Mouse (Mus musculus) midbrain, embryonic 16.5 days (tissue): ENCODE measurements at regions not wholly inside any gene's neighbourhood (a gene's known extent, or its start where the extent isn't known, plus 50 kb on each side); places are given as distances from the start of the nearest gene placed in this dataset.
"Not testable (repeated sequence)": the region's sequence is repeated elsewhere in the genome, so short reads cannot be mapped to it uniquely, and the experiment has no call there.

Experiments
- ATAC-seq: fragments of 200-750 bp; cut with Nextera tagmentation; 2 replicates; pipeline ENCODE4 v1.8.0; 2017; ENCODE audit warnings: moderate TSS enrichment
- H3K27ac ChIP-seq: fragments of 300-500 bp; sonication (generic); 2 replicates; pipeline ENCODE4 v1.5.1; 2014; ENCODE audit warnings: mild to moderate bottlenecking, low read length, mixed read lengths
- H3K27me3 ChIP-seq: fragments of 300-500 bp; sonication (generic); 2 replicates; pipeline ENCODE4 v1.6.1; 2014; ENCODE audit warnings: low read depth, low read length, mixed read lengths; ENCODE audit not compliant: control insufficient read depth, insufficient read depth
- H3K36me3 ChIP-seq: fragments of 300-500 bp; sonication (generic); 2 replicates; pipeline ENCODE4 v1.6.1; 2014; ENCODE audit warnings: mild to moderate bottlenecking, low read length, moderate library complexity, mixed read lengths; ENCODE audit not compliant: control insufficient read depth, insufficient read depth
- H3K4me1 ChIP-seq: fragments of 300-500 bp; sonication (generic); 2 replicates; pipeline ENCODE4 v1.6.1; 2014; ENCODE audit warnings: mild to moderate bottlenecking, low read length, mixed read lengths; ENCODE audit not compliant: control insufficient read depth, insufficient read depth
- H3K4me2 ChIP-seq: fragments of 300-500 bp; sonication (generic); 2 replicates; pipeline ENCODE4 v1.6.1; 2014; ENCODE audit warnings: mild to moderate bottlenecking, low read length, mixed read lengths
- H3K4me3 ChIP-seq: fragments of 300-500 bp; sonication (generic); 2 replicates; pipeline ENCODE4 v1.5.1; 2014; ENCODE audit warnings: low read depth, mild to moderate bottlenecking, low read length, moderate library complexity, mixed read lengths
- H3K9ac ChIP-seq: fragments of 300-500 bp; sonication (generic); 2 replicates; pipeline ENCODE4 v1.6.1; 2014; ENCODE audit warnings: low read depth, low read length, mixed read lengths
- H3K9me3 ChIP-seq: fragments of 300-500 bp; sonication (generic); replicated peaks from 2 replicates; pipeline ENCODE4 v1.6.1; 2014; ENCODE audit warnings: mild to moderate bottlenecking, low read length, mixed read lengths; ENCODE audit not compliant: control insufficient read depth, poor library complexity, severe bottlenecking
- WGBS: fragments of 180-500 bp; shearing (Covaris S2); extraction: QIAGEN DNeasy Blood & Tissue Kit; methylation state at CpG from one replicate; pipeline ENCODE4 v1.1.7; 2014; 5-methylcytosine and 5-hydroxymethylcytosine counted together

DNA sequence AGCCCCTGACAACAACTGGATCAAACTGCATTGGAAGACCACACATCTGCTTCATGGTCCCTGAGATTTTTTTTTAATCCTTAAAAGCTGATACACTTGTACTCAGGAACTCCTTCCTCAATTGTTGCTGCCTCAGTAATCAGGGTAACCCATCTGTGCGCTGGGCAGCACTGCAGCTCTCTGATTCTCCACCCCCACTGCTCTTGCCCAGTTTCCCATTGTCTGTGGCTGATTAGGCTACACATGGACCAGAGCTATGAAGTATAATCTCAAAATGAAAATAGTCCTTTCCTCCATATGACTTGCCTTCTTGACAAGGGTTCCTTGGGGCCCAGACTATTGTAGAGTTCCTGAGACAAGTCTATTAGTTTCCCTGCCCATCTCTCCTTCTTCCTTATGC, 251.5 kb downstream of the Pten start:
- Histone ChIP-seq H3K27me3 (no peaks in the 10 kb centered on the region), H3K36me3 (no peaks in the 10 kb centered on the region), H3K27ac (no peak overlapping the region), H3K9ac (no peak overlapping the region), H3K4me1 (no peaks in the 10 kb centered on the region), H3K9me3 (no peaks in the 10 kb centered on the region), H3K4me3 (no peak overlapping the region), H3K4me2 (no peak overlapping the region)
- WGBS, result 74% methylated on average over 1 of the region's 1 CpGs
- no peak for ATAC-seq

GRCm38 (mm10) chr19:33010886-33011446, 253.7 kb downstream of the Pten start:
- no peak overlapping the region for H3K4me3 ChIP-seq
- no peak for ATAC-seq

DNA sequence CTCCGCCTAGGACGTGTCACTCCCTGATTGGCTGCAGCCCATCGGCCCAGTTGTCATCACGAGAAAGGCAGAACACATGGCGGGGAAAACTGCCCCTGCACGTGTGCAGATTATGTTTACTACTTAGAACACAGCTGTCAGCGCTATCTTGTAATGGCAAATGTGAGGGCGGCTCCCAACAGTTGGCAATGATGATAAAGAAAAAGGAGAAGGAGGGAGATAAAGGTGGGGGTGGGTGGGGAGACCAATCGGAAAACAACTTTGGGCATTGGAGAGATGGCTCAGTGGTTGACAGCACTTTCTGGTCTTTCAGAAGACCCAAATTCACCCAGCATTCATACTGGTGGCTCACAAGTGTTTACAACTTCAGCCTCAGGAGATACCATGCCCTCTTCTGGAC, 257.6 kb downstream of the Pten start:
- WGBS, result 93% methylated on average over 9 of the region's 9 CpGs
- not testable (repeated sequence) for H3K4me2 ChIP-seq, H3K27me3 ChIP-seq, H3K27ac ChIP-seq, ATAC-seq, H3K4me3 ChIP-seq, H3K9ac ChIP-seq, H3K9me3 ChIP-seq, H3K36me3 ChIP-seq, H3K4me1 ChIP-seq

More at GRCm38 (mm10) chr19:33010886-33011446, 253.7 kb downstream of the Pten start:
- H3K36me3 ChIP-seq, result no peaks in the 10 kb centered on the region
- H3K9ac ChIP-seq, result no peak overlapping the region
- 66% methylated on average over 11 of the region's 11 CpGs for WGBS
- H3K27me3 ChIP-seq, result no peaks in the 10 kb centered on the region
- H3K9me3 ChIP-seq, result no peaks in the 10 kb centered on the region
- H3K4me1 ChIP-seq, result no peaks in the 10 kb centered on the region
- no peak overlapping the region for H3K4me2 ChIP-seq
- no peak overlapping the region for H3K27ac ChIP-seq

GRCm38 (mm10) chr19:33021161-33021560, 263.9 kb downstream of the Pten start:
- no peaks in the 10 kb centered on the region for H3K9me3 ChIP-seq
- no peak for ATAC-seq
- H3K4me3 ChIP-seq, result no peak overlapping the region
- no peak overlapping the region for H3K9ac ChIP-seq
- no peaks in the 10 kb centered on the region for H3K27me3 ChIP-seq
- no peaks in the 10 kb centered on the region for H3K36me3 ChIP-seq
- H3K27ac ChIP-seq, result no peak overlapping the region
- no peaks in the 10 kb centered on the region for H3K4me1 ChIP-seq
- no peak overlapping the region for H3K4me2 ChIP-seq
- WGBS, result 92% methylated on average over 3 of the region's 3 CpGs

DNA sequence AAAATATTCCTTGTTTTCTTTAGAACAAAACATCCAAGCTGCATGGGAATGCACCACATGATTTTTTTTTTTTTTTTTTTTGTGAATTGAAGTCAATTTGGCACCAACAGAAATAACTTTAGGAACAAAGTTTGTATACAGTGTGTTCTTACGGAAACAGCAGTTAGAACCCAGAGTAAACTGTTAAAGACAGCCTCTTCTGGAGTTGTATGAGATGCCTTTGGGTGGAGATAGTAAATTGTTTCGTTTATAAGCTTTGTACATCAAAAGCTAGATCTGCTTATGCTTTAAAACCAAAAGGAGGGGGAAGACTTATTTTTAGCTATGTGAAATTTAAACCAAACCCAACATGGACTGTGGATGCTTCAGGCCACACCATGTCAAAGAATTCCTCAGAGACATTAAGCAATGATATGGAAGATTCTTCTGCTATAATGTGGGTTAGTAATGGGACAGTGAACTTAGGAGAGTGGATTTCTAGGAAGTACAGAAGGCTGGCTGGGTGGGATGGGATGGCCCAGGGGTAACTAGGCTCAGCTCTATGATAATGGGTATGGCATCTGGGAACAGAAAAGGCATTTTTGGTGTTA, 265.6 kb downstream of the Pten start:
- Histone ChIP-seq H3K4me1 (no peaks in the 10 kb centered on the region), H3K4me2 (no peak overlapping the region), H3K36me3 (no peaks in the 10 kb centered on the region), H3K9me3 (no peaks in the 10 kb centered on the region), H3K27ac (no peak overlapping the region), H3K4me3 (no peak overlapping the region), H3K9ac (no peak overlapping the region), H3K27me3 (no peaks in the 10 kb centered on the region)
- WGBS, result 87% methylated on average over 2 of the region's 2 CpGs
- no peak for ATAC-seq

- no peak overlapping the region for H3K27ac ChIP-seq
- H3K4me3 ChIP-seq, result no peak overlapping the region
- H3K9me3 ChIP-seq, result no peaks in the 10 kb centered on the region
- no peaks in the 10 kb centered on the region for H3K4me1 ChIP-seq
- no peak overlapping the region for H3K9ac ChIP-seq
- H3K27me3 ChIP-seq, result no peaks in the 10 kb centered on the region
- ATAC-seq, result no peak
- H3K4me2 ChIP-seq, result no peak overlapping the region
- 85% methylated on average over 5 of the region's 5 CpGs for WGBS
- H3K36me3 ChIP-seq, result no peaks in the 10 kb centered on the region
These were observed 272.6 kb downstream of the Pten start for GRCm38 (mm10) chr19:33029688-33030444.

GRCm38 (mm10) chr19:33040512-33040911, 283.2 kb downstream of the Pten start:
- no peak for ATAC-seq
- WGBS, result 79% methylated on average over 5 of the region's 5 CpGs

GRCm38 (mm10) chr19:33040991-33041390, 283.7 kb downstream of the Pten start:
- Histone ChIP-seq H3K27ac (no peak overlapping the region), H3K27me3 (no peaks in the 10 kb centered on the region), H3K9me3 (no peaks in the 10 kb centered on the region), H3K4me2 (no peak overlapping the region), H3K4me3 (no peak overlapping the region), H3K4me1 (no peaks in the 10 kb centered on the region), H3K36me3 (no peaks in the 10 kb centered on the region), H3K9ac (no peak overlapping the region)
- WGBS, result 77% methylated on average over 6 of the region's 6 CpGs
- no peak for ATAC-seq

More at GRCm38 (mm10) chr19:33040512-33040911, 283.2 kb downstream of the Pten start:
- Histone ChIP-seq H3K27ac (no peak overlapping the region), H3K9ac (no peak overlapping the region), H3K9me3 (no peaks in the 10 kb centered on the region), H3K36me3 (no peaks in the 10 kb centered on the region), H3K4me1 (no peaks in the 10 kb centered on the region), H3K27me3 (no peaks in the 10 kb centered on the region), H3K4me2 (no peak overlapping the region), H3K4me3 (no peak overlapping the region)

- Histone ChIP-seq H3K9ac (no peak overlapping the region), H3K27ac (no peak overlapping the region), H3K27me3 (no peaks in the 10 kb centered on the region), H3K9me3 (no peaks in the 10 kb centered on the region), H3K36me3 (no peaks in the 10 kb centered on the region), H3K4me1 (no peaks in the 10 kb centered on the region), H3K4me3 (no peak overlapping the region), H3K4me2 (no peak overlapping the region)
- no peak for ATAC-seq
- WGBS, result 89% methylated on average over 2 of the region's 2 CpGs
These were observed 285.5 kb downstream of the Pten start for GRCm38 (mm10) chr19:33042760-33043159.
